Mouse (Mus musculus): ENCODE measurements around the gene Cyp2j8. TPM values are rescaled to one million over a fixed set of nuclear protein-coding genes. Genes with fewer than 3 reads are reported as not detected.
A peak's percentile ranks its signal among the peaks of the same experiment; 100 is the strongest.
"Not testable (repeated sequence)": the region's sequence is repeated elsewhere in the genome, so short reads cannot be mapped to it uniquely, and the experiment has no call there.

Gene Cyp2j8
- 0.09 TPM in 1 of 2 replicates, not detected in the other for polyA plus RNA-seq (2015; fragmentation: Nextera tagmentation; extraction: Ambion mirVana)

DNA sequence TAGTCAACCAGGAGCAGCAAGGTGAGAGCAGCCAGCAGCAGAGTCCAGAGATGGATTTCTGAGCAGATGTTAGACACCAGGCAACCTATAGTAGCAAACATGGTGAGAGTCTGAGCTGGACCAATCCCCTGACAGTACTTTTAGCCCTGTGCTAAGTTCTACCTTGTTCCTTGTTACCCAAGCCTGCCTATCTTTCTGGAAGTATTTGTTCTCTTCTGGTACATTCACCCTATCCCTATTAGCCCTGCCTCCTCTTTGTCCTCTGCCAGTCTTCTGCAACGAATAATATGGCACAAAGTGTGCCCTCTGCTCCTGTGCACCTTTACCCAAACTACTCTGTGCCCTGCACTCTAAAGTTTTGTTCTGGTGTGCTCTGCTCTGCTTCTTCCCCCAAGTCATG lies at the start of gene Cyp2j8:
Gene Cyp2j8, minus strand, starts transcription at position 101 of the 400 bp plus-strand sequence.
- ATAC-seq (replicated peaks; ENCODE audit: insufficient number of reproducible peaks, insufficient read depth, low FRiP score, low read depth), result no peak
- WGBS, result 67% methylated on average over 1 of the region's 1 CpGs
- no peak within 1 kb of the TSS for H3K4me2 ChIP-seq

DNA sequence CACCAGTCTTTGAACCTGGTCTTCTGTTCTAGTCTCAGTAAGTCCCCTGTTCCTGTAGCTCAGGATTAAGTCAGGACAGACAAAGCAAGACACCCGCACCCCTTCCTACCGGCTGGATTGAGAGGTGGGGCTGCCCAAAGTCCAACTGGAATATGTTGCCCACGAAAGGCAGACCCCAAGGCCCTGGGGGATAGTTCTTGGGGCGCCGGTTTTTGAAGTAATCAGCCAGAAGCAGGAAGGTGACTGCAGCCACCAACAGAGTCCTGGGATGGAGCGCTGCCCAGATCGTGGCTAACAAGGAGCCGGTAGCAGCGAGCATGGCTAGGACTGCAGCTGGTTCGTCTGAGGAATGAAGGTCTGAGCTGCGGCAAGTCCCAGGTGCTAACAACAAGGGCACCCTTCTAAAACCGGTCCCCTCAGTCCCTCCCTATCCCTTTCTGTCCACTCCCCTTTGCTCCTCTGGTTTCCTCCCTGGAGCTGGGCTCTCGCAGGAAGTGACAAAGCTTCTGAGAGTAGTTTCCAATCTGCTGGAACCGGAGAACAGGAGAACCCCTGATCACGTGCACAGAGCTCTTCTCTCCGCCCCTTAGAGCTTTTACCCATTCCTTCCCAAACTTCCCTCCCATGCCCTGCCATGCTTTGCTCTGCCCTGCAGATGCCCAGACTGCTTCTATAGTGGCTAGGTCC lies 46.1 kb upstream of the Cyp2j8 start, which contains the start of gene Cyp2j6:
Gene Cyp2j6, minus strand, starts transcription at position 529 of the 687 bp plus-strand sequence.
- 2% methylated on average over 16 of the region's 16 CpGs for whole genome bisulfite sequencing
- peak within 1 kb of the TSS; percentile 61 for H3K4me3 ChIP-seq
- peak within 1 kb of the TSS; percentile 73 for H3K4me2 ChIP-seq
- H3K9ac ChIP-seq, result peak within 1 kb of the TSS; percentile 65
- H3K27me3 ChIP-seq, result no peaks in the 10 kb centered on the region
- H3K9me3 ChIP-seq (replicated peaks), result no peaks in the 10 kb centered on the region
- H3K27ac ChIP-seq, result peak within 1 kb of the TSS; percentile 56
- H3K4me1 ChIP-seq (replicated peaks), result peaks cover 4% of the 10 kb centered on the region; the same call in 1 of the 2 replicates
- peak; percentile 89 for ATAC-seq (replicated peaks; ENCODE audit: insufficient number of reproducible peaks, insufficient read depth, low FRiP score, low read depth)
- no peaks in the 10 kb centered on the region for H3K36me3 ChIP-seq

More for the DNA sequence above, at the start of gene Cyp2j8:
- no peak within 1 kb of the TSS for H3K9ac ChIP-seq
- no peaks in the 10 kb centered on the region for H3K27me3 ChIP-seq
- H3K4me3 ChIP-seq, result no peak within 1 kb of the TSS
- no peaks in the 10 kb centered on the region for H3K9me3 ChIP-seq (replicated peaks)
- no peaks in the 10 kb centered on the region for H3K4me1 ChIP-seq (replicated peaks)
- H3K36me3 ChIP-seq, result no peaks in the 10 kb centered on the region
- no peak within 1 kb of the TSS for H3K27ac ChIP-seq

DNA sequence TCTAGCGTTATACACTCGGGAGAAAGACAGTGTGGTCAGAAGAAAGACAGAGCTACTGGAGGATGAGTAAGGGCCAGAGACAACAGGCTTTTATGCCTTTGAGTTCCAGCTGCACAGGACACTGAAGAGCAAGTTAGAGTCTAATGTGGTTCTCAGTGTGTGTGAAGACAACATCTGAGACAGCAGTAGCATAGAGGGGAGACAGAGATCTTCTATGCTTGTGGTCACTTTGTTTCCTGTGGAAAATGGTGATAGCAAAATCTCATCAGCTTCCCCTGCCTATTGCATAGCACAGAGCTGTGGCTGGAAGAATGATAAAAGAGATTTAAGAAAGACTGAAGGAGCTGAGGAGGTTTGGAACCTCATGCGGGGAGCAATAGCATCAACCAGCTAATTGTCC lies 44.4 kb upstream of the Cyp2j8 start:
- 74% methylated on average over 3 of the region's 3 CpGs for WGBS
- Histone ChIP-seq H3K4me1 (replicated peaks) (peaks cover 4% of the 10 kb centered on the region; the same call in 1 of the 2 replicates), H3K4me3 (no peak overlapping the region), H3K4me2 (peak overlapping the region; percentile 2; the same call in 1 of the 2 replicates), H3K27ac (no peak overlapping the region), H3K9me3 (replicated peaks) (no peaks in the 10 kb centered on the region), H3K9ac (no peak overlapping the region), H3K27me3 (no peaks in the 10 kb centered on the region), H3K36me3 (no peaks in the 10 kb centered on the region)
- ATAC-seq (replicated peaks; ENCODE audit: insufficient number of reproducible peaks, insufficient read depth, low FRiP score, low read depth), result no peak

DNA sequence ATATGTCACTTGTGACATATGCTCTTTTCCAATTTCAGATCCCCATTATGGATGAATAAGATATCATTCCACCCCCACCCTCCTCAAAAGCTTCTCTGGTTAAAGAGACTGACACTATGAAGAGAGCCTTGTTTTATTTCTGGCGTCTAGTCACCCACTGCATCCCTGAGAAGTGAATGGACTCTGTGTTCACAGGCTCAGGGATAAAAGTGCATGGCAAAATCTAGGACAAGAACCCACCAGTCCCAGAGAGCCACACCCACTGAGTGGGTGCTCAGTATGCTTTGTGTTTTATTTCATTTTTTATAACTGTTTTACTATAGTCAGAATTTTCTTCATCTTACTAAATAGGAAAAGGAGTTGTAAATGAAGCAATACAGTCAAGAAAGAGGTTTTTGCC lies 38.8 kb upstream of the Cyp2j8 start:
- no peaks in the 10 kb centered on the region for H3K27me3 ChIP-seq
- no peak overlapping the region for H3K4me2 ChIP-seq
- H3K4me1 ChIP-seq (replicated peaks), result no peaks in the 10 kb centered on the region
- no peak overlapping the region for H3K9ac ChIP-seq
- H3K4me3 ChIP-seq, result no peak overlapping the region
- no peak overlapping the region for H3K27ac ChIP-seq
- H3K9me3 ChIP-seq (replicated peaks), result no peaks in the 10 kb centered on the region
- no peak for ATAC-seq (replicated peaks; ENCODE audit: insufficient number of reproducible peaks, insufficient read depth, low FRiP score, low read depth)
- 58% methylated on average over 1 of the region's 1 CpGs for WGBS
- no peaks in the 10 kb centered on the region for H3K36me3 ChIP-seq

DNA sequence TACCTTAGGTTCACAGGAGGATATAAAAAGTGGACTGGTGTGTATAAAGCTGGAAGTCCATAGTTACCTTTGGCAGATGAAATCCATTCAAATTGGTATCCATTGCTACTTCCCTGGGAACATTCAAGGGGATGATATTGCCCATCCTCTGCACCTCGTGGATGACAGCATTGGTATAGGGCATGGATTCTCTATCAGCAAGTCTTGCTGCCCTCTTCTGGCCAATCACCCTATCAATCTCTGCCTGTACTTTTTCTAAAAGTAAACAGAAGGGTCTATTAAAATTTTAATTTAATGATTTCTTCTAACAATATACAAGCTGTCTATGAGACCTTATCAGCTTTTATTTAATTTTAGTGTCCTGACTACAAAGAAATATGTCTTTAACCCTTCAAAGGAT lies 18.6 kb upstream of the Cyp2j8 start:
- H3K36me3 ChIP-seq, result 0 out of 2 replicates have a peak, but pooled peaks cover 2% of the 10 kb centered on the region
- H3K27me3 ChIP-seq, result no peaks in the 10 kb centered on the region
- H3K9me3 ChIP-seq (replicated peaks), result no peaks in the 10 kb centered on the region
- no peak overlapping the region for H3K27ac ChIP-seq
- 16% methylated on average over 1 of the region's 1 CpGs for WGBS
- H3K9ac ChIP-seq, result no peak overlapping the region
- ATAC-seq (replicated peaks; ENCODE audit: insufficient number of reproducible peaks, insufficient read depth, low FRiP score, low read depth), result no peak
- no peaks in the 10 kb centered on the region for H3K4me1 ChIP-seq (replicated peaks)
- no peak overlapping the region for H3K4me2 ChIP-seq
- H3K4me3 ChIP-seq, result no peak overlapping the region

DNA sequence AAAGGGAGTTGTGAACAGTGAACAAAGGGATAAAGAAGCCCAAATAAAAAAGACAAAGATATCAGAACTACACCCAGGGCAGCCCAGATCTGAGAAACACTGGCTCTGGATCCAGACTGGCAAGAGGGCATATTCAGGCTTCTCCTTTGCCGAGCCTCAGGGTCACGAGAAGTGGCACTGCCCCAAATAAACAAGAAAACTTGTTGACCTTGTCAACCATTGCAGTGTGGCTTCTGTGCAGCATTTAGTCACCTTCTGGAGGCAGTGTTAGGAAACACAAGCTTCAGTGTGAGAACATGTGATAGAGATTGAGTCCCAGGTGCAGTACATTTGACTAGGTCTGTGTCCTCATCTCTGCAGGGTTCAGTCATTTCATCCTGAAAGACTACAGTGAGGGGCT lies 15.1 kb upstream of the Cyp2j8 start:
- no peak overlapping the region for H3K27ac ChIP-seq
- H3K27me3 ChIP-seq, result no peaks in the 10 kb centered on the region
- H3K4me2 ChIP-seq, result no peak overlapping the region
- H3K4me1 ChIP-seq (replicated peaks), result no peaks in the 10 kb centered on the region
- 0 out of 2 replicates have a peak, but pooled peaks cover 2% of the 10 kb centered on the region for H3K36me3 ChIP-seq
- H3K9me3 ChIP-seq (replicated peaks), result no peaks in the 10 kb centered on the region; the same call in 1 of the 2 replicates
- 76% methylated on average over 2 of the region's 2 CpGs for WGBS
- no peak for ATAC-seq (replicated peaks; ENCODE audit: insufficient number of reproducible peaks, insufficient read depth, low FRiP score, low read depth)
- no peak overlapping the region for H3K9ac ChIP-seq
- no peak overlapping the region for H3K4me3 ChIP-seq

DNA sequence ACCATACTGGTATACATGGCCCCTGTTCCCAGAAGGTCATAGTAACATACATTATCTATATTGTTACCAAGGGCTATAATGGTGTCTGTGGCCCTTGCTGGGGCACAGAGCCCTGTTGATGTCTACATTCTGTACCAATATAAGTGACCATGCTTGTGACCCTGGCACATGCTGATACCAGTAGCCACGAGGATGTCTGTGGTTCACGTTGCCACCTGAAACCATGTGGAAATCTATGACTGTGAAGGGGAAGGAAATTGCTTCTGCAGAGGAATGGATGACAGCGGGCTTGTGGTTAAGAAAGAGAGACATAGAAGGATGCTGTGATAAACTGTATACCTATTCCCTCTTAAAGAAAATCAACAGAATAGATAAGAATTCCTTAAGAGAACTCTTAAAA lies 2.9 kb upstream of the Cyp2j8 start:
- Histone ChIP-seq H3K27ac (no peak overlapping the region), H3K4me2 (no peak overlapping the region), H3K9ac (no peak overlapping the region), H3K27me3 (no peaks in the 10 kb centered on the region), H3K36me3 (no peaks in the 10 kb centered on the region), H3K4me3 (no peak overlapping the region), H3K4me1 (replicated peaks) (no peaks in the 10 kb centered on the region), H3K9me3 (replicated peaks) (no peaks in the 10 kb centered on the region)
- 75% methylated on average over 3 of the region's 3 CpGs for WGBS
- ATAC-seq (replicated peaks; ENCODE audit: insufficient number of reproducible peaks, insufficient read depth, low FRiP score, low read depth), result no peak

DNA sequence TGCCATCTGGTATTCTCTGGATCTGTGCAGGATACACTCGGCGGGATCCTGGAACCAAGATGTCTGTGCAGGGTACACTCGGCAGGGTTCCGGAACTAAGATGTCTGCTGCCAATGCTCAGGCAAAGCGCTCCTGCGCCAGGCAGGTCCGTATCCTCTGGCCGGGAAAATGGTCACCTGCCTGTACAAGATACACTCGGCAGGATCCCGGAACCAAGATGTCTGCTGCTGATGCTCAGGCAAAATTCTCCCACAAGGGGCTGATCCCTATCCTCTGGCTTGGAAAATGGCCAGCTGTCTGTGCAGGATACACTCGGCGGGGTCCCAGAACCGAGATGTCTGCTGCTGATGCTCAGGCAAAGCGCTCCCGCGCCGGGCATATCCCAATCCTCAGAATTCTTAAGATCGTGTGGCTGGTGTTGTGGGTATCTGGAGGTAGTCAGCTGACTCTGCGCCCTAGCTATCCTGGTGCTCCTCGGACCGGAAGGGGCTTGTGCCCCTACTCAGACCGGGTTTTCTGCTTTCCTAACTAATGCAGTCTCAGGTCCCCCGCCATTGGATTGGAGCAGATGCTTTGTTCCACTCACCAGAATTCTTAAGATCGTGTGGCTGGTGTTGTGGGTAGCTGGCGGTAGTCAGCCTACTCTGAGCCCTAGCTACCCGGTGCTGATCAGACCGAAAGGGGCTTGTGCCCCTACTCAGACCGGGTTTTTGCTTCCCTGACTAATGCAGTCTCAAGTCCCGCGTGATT lies 43.7 kb downstream of the Cyp2j8 start:
- H3K27ac ChIP-seq; H3K27me3 ChIP-seq; H3K4me3 ChIP-seq; H3K9ac ChIP-seq; H3K9me3 ChIP-seq (replicated peaks); H3K36me3 ChIP-seq; ATAC-seq (replicated peaks; ENCODE audit: insufficient number of reproducible peaks, insufficient read depth, low FRiP score, low read depth); H3K4me1 ChIP-seq (replicated peaks); H3K4me2 ChIP-seq: not testable (repeated sequence)
- 74% methylated on average over 30 of the region's 30 CpGs for WGBS

Other genes with a start within 250 kb of the Cyp2j8 start
- gene Cyp2j11, start 158.7 kb downstream of the Cyp2j8 start, polyA plus RNA-seq (2015; fragmentation: Nextera tagmentation; extraction: Ambion mirVana), result not detected in 2 replicates
- gene Cyp2j6, start 46.3 kb upstream of the Cyp2j8 start, polyA plus RNA-seq (2015; fragmentation: Nextera tagmentation; extraction: Ambion mirVana), result 4.4 and 5.1 TPM in 2 replicates
- gene Cyp2j9, start 84.2 kb upstream of the Cyp2j8 start, polyA plus RNA-seq (2015; fragmentation: Nextera tagmentation; extraction: Ambion mirVana), result 0.87 and 1.4 TPM in 2 replicates
- gene Cyp2j5, start 156.8 kb upstream of the Cyp2j8 start, polyA plus RNA-seq (2015; fragmentation: Nextera tagmentation; extraction: Ambion mirVana), result not detected in 2 replicates